Mouse (Mus musculus): ENCODE measurements at regions not wholly inside any gene's neighbourhood (a gene's known extent, or its start where the extent isn't known, plus 50 kb on each side); places are given as distances from the start of the nearest gene placed in this dataset.

GRCm38 (mm10) chr17:4661996-4662395 lies 332.1 kb upstream of the Arid1b start:
- no peak for DNase-seq (ENCODE audit: low spot score in 2 of 2)

- DNase-seq (ENCODE audit: low spot score in 2 of 2), result no peak
Measured at GRCm38 (mm10) chr17:4668511-4668910, 325.6 kb upstream of the Arid1b start.

DNA sequence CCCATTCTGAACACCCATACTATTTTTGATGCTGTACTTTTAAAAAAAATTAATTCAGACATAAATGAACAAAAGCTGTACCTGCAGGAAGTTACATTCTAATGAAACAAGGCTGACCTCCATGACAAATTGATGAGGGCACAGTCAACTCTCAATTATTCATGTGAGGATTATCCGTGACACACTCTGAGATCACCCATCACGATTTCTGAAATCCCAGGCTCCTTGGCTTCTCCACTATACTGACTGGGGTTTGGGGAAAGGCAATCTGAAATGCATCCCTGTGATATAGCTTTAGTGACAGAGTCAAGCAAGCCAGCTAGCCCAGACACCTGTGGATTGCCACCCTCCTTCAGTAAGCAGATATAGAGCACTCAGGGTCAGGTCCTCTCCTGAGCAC lies 320.9 kb upstream of the Arid1b start:
- DNase-seq (ENCODE audit: low spot score in 2 of 2), result no peak

- DNase-seq (ENCODE audit: low spot score in 2 of 2), result no peak
Measured at GRCm38 (mm10) chr17:4706421-4706820, 287.7 kb upstream of the Arid1b start.

DNA sequence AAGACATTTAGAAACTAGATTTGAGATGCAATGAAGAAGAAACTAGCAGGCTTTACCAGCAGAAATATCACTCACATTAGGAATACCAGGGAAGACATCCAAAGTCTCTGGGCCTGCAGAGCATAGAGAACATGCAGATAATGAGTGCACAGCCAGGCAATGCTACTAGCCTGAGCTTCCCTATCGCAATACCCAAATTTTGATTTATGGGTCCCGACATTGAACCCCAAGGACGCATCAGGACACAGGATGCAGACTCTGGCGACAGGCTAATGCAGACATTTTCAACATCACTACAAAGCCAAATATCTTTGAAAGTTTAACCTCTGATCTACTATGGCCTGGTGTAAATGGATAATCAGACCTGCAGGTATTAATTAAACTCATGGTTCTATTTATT lies 273.1 kb upstream of the Arid1b start:
- no peak for DNase-seq (ENCODE audit: low spot score in 2 of 2)

DNA sequence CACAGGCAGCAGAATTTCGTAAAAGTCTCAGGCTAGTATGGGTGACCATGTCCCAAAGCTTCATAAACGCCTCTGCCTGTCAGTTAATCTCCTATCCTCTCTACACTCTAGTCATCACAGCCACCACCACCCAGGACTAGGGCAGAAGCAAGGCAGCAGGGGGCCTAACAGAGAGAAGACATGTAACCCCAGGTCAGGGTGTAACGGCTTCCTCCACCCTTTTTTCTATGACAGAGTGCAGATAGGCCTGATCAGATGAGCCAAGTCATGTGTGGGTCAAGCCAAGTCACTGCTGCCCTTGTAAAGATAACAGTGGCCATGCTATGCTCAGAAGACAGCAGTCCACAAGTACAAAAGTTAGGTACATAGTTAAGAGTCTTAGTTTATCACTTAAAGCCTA lies 270.1 kb upstream of the Arid1b start:
- no peak for DNase-seq (ENCODE audit: low spot score in 2 of 2)

DNA sequence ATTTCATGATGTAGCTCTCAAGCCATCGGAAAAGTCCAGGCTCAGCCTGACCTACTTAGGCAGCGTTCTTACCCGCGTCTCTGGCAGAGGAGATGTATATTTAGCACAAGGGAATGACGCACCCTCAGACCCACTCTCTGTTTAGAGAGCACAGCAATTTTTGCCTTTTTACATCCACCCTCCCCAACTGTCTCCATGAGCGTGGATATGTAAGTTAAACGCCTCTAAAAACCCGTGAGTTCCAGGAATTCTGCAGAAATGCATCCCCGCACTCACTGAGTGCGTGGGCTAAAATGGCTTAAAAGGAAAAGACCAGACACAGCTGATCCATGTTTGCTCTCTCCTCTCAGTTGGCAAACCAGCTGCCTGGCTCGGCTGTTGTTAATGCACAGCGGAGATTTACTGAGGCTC lies 267.8 kb upstream of the Arid1b start:
- DNase-seq (ENCODE audit: low spot score in 2 of 2), result peak; percentile 70 to 84

GRCm38 (mm10) chr17:4734412-4734881 lies 259.7 kb upstream of the Arid1b start:
- no peak for DNase-seq (ENCODE audit: low spot score in 2 of 2)

GRCm38 (mm10) chr17:4735185-4735584 lies 258.9 kb upstream of the Arid1b start:
- no peak for DNase-seq (ENCODE audit: low spot score in 2 of 2)

GRCm38 (mm10) chr17:4736689-4737088 lies 257.4 kb upstream of the Arid1b start:
- no peak for DNase-seq (ENCODE audit: low spot score in 2 of 2)

- DNase-seq (ENCODE audit: low spot score in 2 of 2), result no peak
Measured at GRCm38 (mm10) chr17:4738717-4739485, 255.2 kb upstream of the Arid1b start.

DNA sequence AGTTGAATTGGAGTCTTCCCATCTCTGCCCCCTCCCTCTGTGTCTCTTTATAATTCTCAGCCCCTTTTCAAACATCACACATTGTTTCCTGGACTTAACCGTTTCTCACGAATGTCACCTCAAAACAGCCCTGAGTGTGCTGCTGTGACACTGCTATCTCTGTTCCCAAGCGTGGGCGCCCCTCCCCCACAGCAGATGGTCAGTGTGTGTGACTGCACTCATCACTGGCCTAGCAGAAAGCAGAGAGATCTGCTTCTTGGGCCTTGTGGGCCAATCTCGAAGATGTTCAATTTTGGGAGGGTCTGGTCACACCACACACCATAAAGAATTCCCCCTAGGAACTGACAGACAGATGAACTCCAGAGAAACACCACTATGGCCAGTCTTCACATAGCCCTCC lies 253.3 kb upstream of the Arid1b start:
- DNase-seq (ENCODE audit: low spot score in 2 of 2), result peak; percentile 50 to 60

GRCm38 (mm10) chr17:4742314-4742713 lies 251.8 kb upstream of the Arid1b start:
- no peak for DNase-seq (ENCODE audit: low spot score in 2 of 2)

GRCm38 (mm10) chr17:4762956-4763355 lies 231.2 kb upstream of the Arid1b start:
- DNase-seq (ENCODE audit: low spot score in 2 of 2), result no peak

GRCm38 (mm10) chr17:4765723-4766122 lies 228.4 kb upstream of the Arid1b start:
- DNase-seq (ENCODE audit: low spot score in 2 of 2), result no peak

DNA sequence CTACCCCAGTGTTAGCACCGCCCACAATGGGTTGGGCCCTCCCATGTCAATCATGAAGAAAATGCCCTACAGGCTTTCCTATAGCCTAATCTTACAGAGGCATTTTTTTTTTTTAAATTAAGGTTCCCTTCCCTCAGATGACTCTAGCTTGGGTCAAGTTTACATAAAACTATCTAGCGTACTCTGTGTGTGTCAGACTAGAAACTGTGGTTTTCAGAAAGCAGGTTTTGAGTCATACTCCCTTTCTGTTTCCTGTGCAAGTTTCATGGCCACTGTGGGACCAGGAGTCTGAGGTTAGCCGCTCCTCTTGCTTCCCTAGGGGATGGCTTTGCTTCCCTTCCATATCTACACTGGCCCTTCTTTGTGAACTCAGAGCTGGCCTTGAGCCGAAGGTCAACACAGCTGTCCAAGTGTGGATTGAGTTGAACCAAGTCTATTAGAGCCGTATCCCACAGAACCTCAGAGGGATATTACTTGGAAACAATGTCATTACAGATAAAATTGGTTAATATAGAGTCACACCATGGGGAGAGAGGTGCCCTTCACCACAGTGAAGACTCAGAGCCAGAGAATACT lies 226.1 kb upstream of the Arid1b start:
- no peak for DNase-seq (ENCODE audit: low spot score in 2 of 2)

- DNase-seq (ENCODE audit: low spot score in 2 of 2), result no peak
Measured at GRCm38 (mm10) chr17:4769284-4769683, 224.8 kb upstream of the Arid1b start.

- no peak for DNase-seq (ENCODE audit: low spot score in 2 of 2)
Measured at GRCm38 (mm10) chr17:4770052-4770451, 224.1 kb upstream of the Arid1b start.

- peak; percentile 39 to 64 for DNase-seq (ENCODE audit: low spot score in 2 of 2)
Measured at GRCm38 (mm10) chr17:4778161-4778560, 216.0 kb upstream of the Arid1b start.

DNA sequence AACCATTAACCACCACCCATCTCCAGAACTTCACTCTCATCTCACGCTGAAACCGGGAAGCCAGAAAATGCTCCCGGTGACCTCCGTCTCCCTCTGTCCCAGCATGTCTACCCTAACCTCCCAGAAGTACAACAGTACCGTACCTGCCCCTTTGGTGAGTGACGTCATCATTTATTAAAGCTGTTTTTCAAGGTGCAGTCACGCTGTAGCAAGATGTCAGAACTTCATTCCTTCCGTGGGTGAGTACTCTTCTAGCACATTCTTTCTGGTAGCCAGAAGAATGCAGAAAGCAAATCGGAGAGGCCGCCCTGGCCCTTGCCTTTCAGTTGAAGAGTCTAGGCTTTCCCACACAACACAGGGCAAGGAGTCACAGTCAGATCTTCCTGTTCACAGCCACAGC lies 215.1 kb upstream of the Arid1b start:
- no peak for DNase-seq (ENCODE audit: low spot score in 2 of 2)

- DNase-seq (ENCODE audit: low spot score in 2 of 2), result no peak
Measured at GRCm38 (mm10) chr17:4781586-4781985, 212.5 kb upstream of the Arid1b start.

DNA sequence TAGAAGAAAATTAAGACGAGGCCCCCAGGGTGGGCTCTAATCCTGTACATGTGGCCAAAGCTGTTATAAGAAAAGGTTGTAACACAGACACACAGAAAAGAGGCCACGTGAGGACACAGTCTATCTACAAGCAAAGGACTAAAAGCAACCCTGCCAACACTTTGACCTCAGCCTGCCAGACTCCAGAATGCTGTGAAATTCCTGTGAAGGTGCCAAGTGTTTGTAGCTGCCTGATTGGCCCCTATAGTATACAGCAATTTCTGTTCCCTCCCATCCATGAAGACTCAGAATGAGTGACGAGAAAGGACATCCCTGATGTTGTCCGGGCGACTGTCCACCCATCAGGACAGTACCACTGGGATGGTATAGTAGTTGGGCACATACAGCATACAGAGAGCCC lies 209.8 kb upstream of the Arid1b start:
- no peak for DNase-seq (ENCODE audit: low spot score in 2 of 2)

- no peak for DNase-seq (ENCODE audit: low spot score in 2 of 2)
Measured at GRCm38 (mm10) chr17:4785281-4785839, 208.8 kb upstream of the Arid1b start.

Measured in right cerebral cortex, postnatal 10 days (tissue).